Mouse (Mus musculus): ENCODE results near the gene Cacna2d4. TPM values are rescaled to one million over a fixed set of nuclear protein-coding genes. Genes with fewer than 3 reads are reported as not detected.
A peak's percentile ranks its signal among the peaks of the same experiment; 100 is the strongest.
"Not testable (repeated sequence)": the region's sequence is repeated elsewhere in the genome, so short reads cannot be mapped to it uniquely, and the experiment has no call there.

Cacna2d4 gene
- total RNA-seq (2015) (0.02 and 0.05 TPM in 2 replicates), total RNA-seq (2017) (0.08 TPM in 1 of 2 replicates, not detected in the other)

DNA sequence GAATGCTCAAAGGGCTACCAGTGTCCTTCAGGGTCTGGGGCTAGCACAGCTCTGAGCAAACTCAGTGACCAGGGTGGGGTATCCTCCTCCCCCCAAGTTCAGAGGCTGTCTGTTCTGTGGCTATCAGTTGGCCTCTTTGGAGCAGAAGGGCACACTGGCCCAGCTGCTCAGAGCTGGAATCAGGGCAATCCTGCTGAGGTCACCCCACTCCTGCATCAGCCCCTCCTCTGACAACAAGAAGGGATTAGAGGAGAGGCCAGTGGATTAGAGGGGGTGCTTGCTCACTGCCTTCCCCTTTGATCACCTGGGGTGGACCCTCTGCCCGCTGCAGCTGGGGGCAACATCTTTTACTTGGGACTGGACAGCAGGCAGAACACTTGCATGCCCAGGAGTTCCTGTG lies at the start of gene Cacna2d4:
Gene Cacna2d4, plus strand, starts transcription at position 286 of the 400 bp plus-strand sequence.
- ATAC-seq (replicated peaks; ENCODE audit: poor library complexity): no peak

DNA sequence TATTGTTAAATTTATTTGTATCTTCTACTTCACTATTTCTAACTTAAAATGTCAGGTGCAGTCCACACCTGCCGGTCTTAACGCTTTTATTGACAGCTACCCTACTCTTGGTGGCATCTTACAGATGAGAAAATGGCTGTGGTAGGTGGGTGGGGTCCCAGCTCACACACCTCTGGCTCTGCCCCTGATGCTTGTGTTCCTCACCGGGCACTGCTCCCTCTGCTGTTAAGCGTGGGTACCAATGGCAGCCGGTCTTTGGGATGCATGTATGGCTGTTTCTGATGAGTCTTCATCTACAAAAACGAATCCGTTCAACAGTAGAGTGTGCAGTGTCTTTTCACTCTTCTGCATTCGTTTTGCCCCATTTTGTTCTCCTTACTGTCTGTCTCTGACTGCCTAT lies 49.7 kb upstream of the Cacna2d4 start:
- ATAC-seq (replicated peaks; ENCODE audit: poor library complexity): peak; percentile 52; the same call in 1 of the 2 replicates

DNA sequence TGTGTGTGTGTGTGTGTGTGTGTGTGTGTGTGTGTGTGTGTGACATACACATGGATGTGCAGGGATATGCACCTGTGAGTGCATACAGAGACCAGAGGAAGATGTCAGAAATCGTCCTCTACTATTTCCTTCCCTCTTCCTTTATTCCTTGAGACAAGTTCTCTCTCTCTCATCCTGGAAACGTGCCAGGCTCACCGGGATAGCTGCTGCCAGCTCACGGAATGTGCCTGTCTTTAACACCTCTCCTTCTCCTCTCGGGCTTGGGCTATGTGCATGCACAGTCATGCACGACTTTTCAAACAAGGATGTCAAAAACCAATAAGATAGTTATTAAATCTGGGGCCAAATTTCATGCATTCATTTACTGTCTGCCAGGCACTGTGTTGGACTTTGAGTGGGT lies 48.7 kb upstream of the Cacna2d4 start:
- no peak for ATAC-seq (replicated peaks; ENCODE audit: poor library complexity)

DNA sequence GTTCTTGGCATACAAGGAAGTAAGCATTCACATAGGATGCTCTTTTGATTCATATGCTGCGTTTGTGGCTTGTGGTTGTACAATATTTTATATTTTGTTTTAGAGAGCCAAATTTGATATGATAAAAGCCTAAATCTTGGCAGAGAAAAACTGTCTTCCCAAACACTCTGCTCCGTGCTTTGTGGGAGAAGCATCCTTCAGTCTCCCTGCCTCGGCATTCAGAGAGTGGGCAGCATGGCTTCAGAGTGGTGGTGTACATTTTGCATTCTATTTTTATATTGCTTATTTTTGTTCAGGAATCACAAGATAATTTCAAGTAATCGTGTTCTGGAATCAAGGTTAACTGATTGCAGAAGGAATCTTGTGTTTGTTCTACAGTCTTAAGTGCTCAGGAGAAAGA lies 44.8 kb upstream of the Cacna2d4 start:
- no peak for ATAC-seq (replicated peaks; ENCODE audit: poor library complexity)

DNA sequence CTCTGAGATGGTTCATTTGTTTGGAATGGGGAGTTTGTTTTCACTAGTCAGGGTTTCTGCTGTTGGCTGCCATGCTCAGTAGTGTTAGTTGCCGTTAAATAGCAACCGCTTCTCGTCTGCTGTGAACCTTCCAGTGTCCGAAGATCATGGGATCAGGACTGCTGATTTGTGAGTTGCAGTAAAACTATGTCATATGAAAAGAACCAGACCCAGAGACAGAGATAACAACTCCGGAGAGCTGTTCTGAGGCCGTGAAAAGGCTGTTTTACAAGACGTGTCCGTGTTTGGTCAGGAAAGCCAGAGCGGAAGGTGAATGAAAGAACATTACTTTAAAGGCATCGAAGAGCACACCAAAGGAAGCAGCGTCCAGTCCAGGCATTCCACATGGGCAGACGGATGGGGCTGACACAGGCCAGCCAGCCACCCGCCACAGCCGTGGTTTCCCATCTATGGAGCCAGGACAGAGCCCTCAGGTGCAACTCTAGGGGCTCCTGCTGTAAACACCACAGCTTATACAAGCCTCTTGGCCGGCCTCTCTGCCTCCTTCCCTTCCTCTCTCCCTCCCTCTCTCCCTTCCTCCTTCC lies 42.7 kb upstream of the Cacna2d4 start:
- ATAC-seq (replicated peaks; ENCODE audit: poor library complexity): no peak

DNA sequence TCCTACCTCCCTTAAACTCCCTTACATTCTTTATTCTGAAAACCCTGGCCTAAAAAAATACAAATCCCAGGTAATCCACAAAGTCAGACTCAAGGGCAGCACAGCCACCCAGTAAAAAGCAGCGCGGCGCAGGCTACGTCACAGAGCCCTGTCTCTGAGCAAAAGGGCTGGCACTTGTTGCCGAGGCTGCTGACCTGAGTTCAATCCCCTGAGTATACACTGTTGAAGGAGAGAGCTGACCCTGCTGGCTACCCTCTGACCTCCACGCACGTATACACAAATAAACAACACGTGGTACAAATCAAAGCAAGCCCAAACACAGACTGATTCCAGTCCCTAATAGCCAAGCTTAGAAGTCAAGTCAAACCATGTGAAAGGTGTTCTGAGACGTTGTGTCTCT lies 42.2 kb upstream of the Cacna2d4 start:
- ATAC-seq (replicated peaks; ENCODE audit: poor library complexity): no peak

DNA sequence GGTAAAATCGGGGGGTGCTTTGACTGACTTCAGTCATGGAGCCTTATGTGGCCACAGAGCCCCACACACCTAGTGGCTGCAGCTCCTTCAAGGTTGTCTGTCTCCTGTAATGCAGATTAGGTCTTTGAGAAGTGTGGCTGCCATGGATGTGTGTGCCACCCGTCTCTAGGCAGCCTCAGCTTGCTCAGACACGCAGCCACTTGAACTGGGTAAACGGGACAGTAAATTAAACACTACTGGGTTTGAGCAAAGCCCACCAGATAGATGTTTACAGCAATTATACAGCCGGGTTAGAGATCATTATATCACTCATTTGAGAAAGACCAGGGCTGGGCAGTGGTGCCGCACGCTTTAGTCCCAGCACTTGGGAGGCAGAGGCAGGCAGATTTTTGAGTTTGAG lies 41.7 kb upstream of the Cacna2d4 start:
- ATAC-seq (replicated peaks; ENCODE audit: poor library complexity): no peak

DNA sequence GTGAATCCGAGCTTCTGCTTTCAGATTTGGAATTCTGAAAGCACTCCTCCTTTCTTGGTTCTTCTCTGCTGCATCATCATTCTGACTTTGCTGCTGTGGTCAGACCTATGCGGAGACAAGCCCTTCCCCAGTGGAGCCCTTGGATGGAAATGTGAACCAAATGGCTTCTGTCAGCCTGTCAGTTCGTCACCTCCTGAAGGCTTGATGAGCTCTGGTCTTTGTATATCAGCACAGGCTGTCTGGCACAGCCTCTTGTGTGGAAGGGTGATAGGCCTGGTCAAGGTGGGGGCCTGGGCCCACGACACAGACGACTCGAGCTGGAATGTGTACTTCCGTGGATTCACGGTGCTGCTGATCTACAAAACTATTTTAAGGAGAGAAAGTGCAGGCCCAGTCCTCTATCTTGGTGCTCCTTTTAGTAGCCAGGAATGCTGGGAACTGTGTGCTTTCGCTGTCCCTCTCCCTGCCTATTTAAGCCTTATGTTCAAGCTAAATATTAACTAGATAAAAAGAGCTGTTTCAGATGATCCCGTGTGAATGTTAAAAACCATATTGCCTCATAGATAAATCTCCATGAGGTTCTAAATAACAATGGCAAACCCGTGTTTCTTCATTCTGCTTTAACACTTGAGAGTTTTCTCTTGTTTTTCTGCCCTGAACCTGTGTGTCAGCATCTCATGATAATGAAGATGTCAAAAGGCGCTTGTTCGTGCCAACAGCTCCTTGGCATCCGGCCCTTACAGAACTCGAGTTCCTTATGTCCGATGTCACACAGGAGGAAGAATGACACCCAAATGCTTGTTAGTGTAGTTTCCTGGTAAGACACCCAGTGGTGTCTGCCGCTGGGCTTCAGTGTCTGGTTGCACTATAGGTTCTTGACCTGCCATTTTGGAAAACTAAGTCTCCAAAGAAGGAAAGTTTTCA lies 39.7 kb upstream of the Cacna2d4 start, which contains the start of gene Cacna1c:
Gene Cacna1c, minus strand, starts transcription at position 37 of the 924 bp plus-strand sequence.
- ATAC-seq (replicated peaks; ENCODE audit: poor library complexity): no peak

DNA sequence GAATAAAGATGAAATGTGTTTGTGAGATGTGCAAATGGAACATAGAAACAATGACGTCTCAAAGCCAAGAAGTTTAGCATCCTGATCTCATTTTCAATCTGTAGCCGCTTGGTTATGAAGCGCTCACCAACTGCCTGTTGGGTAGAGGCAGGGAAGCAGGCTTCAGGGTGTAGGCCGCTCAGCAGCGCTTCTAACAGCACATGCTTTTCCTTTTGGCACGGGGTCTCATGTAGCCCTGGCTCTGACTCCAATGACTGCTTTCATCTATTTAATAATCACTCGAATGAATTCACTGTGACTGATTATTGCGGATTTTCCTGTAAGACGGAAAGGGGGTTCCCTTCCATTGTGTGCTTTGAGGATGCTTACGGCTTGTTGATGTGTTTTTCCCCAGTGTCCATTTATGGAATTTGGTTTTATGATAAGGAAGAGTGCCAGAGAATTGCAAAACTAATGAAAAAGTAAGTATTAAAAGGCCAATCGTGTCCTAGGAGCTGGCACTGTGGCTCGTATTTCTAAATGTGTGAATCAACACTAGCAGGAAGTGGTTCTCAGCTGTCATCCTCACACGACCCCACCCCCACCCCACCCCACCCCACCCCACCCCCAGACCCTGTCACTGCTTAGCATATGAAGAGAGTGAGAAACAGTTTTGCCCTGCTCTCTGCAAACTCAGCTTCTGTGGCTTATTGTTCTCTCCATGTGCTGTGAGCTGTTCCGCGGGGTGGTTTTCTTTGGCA lies 37.6 kb upstream of the Cacna2d4 start:
- no peak for ATAC-seq (replicated peaks; ENCODE audit: poor library complexity)

DNA sequence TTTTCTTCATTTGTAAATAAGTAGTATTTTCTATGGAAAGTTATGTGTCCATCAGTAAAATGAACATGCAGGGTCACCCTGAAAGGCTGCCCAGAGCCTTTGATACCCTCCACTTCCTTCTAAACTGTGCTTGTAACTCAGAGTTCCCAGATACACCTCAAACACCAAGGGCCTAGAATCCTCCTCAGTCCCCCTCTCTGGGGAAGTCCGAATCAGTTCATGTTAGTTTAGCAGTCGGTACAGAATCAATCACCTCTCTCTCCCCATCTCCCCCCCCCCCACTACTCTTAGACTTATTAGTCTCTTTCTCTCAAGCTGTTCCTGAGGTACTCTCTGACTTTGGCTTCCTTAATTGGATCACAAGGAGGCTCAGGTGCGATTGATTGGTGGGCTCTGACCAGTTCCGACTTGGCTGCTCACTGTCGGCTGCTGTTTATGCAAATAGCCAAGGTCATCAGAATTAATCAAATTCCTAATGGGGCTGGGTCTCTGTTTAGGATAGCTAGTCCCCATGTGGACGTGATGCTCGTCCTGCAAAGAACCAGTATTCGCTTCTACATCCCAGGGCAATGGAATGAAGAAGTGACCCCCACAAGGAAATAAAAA lies 36.9 kb upstream of the Cacna2d4 start:
- ATAC-seq (replicated peaks; ENCODE audit: poor library complexity): no peak

DNA sequence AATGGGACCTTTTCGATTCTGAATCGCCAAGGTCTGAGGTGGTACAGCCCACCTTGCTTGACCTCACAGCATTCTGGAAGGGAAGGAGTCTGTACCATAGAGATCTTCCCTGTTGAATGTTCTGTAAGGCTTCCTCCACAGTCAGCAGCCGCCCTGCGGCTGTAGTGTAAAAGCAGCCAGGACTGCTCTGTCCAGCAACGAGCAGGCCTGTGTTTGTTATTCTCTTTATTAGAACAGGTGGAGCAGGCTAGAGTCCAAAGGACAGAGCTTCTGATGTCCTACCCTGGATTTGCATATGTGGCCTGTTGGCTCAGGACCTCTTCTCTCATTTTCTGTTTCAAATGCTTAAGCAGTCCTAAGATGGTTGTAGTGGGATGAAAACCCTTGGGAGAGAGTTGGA lies 36.0 kb upstream of the Cacna2d4 start:
- ATAC-seq (replicated peaks; ENCODE audit: poor library complexity): no peak

DNA sequence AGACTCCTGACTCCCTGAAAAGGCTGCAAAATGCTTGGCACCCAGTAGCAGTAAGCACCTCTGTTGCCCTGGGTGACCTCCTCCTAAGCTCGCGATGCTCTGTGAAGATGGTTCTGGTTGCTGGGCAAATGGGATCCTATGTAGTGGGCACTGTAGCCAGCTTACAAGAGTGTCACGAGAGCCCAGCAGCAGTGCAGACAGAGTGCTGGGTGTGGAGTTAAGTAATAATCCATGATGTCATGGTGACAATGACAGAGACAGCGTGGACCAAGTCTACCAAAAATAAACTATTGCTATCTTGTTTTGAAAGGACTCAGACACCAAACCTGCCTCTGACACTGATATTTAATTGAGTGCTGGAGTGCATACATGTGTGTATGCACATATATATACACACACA lies 34.8 kb upstream of the Cacna2d4 start:
- no peak for ATAC-seq (replicated peaks; ENCODE audit: poor library complexity)

DNA sequence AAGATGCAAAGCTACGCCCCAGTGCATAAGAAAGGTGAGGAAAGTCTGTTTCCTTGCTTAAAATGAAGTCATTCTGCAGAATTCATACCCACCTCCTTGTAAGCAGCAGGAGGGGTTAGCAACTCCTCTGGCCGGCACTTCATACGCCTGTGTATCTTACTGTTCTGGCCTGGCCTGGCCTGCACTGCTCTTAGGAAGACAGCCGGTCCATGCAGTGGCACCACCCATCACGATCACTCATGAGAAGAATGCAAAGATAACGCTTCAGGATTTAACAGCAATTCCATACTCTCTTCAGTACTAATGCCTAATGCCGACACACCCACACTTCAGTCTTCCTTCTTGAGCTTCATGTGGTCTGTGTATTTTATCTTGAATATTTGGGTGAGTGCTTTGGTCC lies 32.0 kb upstream of the Cacna2d4 start:
- no peak for ATAC-seq (replicated peaks; ENCODE audit: poor library complexity)

DNA sequence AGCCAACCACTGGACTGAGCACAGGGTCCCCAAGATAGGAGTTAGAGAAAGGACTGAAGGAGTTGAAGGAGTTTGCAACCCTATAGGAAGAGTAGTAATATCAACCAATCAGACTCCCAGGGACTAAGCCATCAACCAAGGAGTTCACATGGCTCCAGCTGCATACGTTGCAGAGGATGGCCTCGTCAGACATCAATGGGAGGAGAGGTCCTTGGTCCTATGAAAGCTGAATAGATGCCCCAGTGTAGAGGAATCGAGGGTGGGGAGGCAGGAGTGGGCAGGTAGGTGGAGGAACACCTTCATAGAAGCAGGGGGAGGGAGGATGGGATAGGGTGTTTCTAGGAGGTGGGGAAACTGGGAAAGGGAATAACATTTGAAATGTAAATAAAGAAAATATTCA lies 31.4 kb upstream of the Cacna2d4 start:
- ATAC-seq (replicated peaks; ENCODE audit: poor library complexity): no peak

DNA sequence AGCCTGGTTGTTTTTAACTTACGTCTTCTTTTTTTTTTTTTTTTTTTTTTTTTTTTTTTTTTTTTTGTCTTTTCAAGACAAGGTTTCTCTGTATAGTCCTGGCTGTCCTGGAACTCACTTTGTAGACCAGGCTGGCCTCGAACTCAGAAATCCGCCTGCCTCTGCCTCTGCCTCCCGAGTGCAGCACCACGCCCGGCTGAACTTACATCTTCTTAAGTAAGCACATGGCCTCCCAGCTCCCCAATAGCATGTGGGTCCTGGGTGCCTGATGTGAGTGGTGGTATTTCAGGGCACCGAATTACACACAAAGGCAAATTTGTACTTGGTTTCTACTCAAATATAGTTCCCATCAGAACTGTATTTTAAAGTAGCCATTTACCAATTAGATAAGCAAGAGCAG lies 30.3 kb upstream of the Cacna2d4 start:
- ATAC-seq (replicated peaks; ENCODE audit: poor library complexity): not testable (repeated sequence)

DNA sequence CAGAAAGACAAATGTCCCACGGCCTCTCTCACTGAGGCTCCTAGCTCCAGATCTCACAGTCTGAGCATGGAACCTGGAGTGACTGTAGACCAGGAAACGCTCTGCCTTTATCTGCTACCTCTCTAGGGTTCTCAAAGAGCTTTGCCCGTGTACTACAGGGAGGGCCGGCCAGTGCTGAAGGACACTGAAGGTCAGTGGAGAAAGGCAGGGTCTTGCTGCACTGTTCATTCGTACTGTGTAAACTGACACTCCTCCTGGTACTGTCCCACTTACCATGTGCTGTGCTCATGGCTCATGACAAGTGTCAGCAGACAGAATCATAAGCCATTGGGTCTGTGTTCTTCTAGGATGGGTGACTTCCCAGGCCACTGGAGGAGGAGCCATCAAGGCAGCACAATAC lies 23.0 kb upstream of the Cacna2d4 start:
- ATAC-seq (replicated peaks; ENCODE audit: poor library complexity): no peak

DNA sequence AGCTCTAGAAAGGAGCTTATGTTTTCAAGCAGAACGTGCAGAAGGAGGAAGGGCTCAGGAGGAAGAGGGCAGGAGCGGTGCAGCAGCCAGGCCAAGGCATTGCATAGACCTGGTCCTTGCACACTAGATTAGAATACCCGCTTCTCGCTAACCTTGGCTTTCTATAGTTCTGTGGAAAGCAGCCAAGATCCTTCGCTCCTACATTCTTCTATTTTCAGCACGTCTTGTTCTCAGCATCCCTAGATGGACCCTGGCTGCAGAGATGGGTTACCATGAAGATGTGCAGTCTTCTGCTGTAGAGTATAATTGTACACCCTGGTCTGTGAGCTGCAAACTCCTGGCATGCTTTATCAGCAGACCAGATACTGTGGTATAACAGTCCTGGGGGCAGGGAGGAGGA lies 22.1 kb upstream of the Cacna2d4 start:
- peak; percentile 29; the same call in 1 of the 2 replicates for ATAC-seq (replicated peaks; ENCODE audit: poor library complexity)

DNA sequence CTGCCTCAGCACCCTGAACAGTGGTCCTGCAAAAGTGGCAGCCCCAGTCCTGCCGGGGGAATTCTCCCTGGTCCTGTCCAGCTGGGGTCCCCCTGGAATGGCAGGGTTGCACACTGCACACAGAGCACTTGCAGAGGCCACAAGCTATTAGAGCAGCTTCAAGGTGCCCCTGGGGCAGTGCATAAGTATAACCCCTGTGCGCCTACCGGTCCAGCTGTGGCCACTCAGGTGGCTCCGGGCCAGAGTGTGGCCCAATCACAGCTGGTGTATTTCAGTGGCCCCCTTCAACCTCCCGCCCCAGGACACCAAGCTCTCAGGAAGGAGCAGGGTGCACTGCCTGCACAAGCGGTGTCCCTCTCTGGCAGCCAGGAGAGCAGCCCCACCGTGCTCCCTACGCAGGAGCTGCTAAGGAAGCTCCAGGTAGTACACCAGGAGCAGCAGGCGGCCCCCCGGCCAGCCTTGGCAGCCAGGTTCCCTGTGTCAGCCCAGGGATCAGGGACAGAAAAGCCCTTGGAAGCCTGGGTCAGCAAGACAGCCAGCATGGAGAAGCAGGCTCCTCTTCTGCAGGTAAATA lies 21.2 kb upstream of the Cacna2d4 start:
- no peak for ATAC-seq (replicated peaks; ENCODE audit: poor library complexity)

DNA sequence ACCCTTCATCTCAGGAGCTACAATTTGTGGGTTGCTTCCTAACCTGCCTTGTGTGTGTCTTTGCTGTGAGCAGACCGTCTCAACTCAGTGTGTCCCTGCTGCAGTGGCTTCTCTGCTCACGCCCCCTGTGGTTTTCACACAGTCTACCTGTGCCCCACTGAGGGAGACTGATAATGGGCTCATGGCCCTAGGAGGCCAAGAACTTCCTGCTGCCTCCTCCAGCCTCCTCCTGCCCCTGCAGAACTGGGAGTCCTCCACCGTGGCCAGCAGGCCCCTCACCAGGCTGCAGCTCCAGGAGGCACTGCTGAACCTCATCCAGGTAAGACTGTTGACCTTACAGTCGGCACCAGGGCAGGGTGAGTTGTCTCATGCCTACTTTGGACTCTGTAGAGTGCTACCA lies 18.7 kb upstream of the Cacna2d4 start:
- no peak for ATAC-seq (replicated peaks; ENCODE audit: poor library complexity)

DNA sequence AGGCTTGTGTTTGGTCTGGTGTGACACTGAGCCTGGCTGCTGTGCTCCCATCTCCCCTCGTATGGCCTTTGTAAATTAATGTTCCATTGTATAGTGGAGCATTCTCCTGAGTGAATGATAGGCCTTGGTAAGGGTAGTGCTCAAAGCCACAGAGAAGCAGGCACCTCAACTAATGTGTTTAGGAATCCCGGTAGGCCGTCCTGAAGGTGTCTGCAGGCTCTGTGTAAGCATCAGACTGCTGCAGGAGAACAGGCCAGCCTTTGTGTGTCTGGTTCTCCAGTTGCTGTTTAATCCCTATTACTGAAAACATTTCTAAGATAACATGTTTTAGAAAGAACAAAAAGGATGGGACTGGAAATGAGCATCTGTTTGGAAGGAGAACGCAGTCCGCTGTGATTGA lies 17.7 kb upstream of the Cacna2d4 start:
- ATAC-seq (replicated peaks; ENCODE audit: poor library complexity): no peak
